Mouse (Mus musculus) liver, embryonic 14 days (tissue): ENCODE measurements around the gene Thtpa. TPM values are rescaled to one million over a fixed set of nuclear protein-coding genes. Genes with fewer than 3 reads are reported as not detected.

Source experiments
- polyA plus RNA-seq: library from polyadenylated mRNA; depleted of rRNA; stranded (reverse); fragments of >200 nt; gene quantifications from 2 replicates; pipeline ENCODE4 v1.2.3, GENCODE M21; 2012; rRNA removed

Gene Thtpa
- polyA plus RNA-seq, result 1.9 and 2.4 TPM in 2 replicates

DNA sequence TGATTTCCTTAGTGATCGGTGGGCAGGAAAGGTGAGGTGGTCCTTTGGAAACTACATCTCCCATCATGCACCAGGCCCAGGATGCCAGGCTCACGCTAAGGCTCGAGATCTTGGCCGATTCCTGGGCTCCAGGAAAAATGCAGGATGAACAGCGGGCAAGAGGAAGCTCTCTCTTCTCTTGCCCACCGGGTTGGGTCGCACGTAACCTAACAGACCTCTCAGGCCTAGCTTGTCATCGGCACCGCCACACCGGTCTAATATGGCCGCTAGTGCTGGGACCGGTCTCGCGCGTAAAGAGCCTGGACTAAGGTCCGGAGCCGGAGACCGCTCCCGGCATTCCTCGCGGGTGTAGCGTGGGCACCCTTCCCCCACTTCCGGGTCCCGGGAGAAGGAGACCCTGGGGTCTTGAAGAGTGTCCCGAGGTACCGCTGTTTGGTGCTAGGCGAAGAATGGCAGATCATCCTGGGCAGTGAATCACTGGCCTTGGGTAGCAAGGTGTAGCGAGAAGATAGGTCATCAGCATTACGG, at the start of gene Thtpa:
Thtpa (plus strand) TSS at position 81 of the 528 bp plus-strand sequence.

DNA sequence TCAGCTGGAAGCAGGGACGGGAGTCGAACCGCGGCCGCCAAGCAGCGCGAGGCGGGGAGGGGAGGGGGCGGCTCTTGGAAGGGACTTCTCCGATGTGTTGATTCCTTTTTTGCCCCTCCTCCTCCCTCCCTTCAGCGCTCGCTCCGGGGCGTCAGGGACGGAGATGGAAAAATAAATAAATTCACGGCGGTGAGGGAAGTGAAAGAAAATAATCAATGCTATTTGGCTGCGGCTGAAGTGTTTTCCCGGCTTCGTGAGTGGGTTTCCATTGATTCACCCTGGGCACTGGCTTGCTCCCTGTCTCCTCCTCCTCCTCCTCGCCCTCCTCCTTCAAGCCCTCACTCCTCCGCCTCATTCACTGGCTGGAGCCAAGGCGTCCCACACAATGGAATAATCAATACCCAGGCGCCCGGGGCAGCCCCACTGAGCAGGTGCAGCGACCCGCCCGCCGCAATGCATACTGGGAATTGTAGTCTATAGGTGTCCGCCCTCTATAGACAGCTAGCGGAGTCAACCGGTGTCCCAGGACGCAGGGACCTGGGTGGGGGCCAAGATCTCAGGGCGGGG, 2.5 kb upstream of the Thtpa start, which contains the start of gene Zfhx2:
Zfhx2 (minus strand) TSS at position 314 of the 567 bp plus-strand sequence.

DNA sequence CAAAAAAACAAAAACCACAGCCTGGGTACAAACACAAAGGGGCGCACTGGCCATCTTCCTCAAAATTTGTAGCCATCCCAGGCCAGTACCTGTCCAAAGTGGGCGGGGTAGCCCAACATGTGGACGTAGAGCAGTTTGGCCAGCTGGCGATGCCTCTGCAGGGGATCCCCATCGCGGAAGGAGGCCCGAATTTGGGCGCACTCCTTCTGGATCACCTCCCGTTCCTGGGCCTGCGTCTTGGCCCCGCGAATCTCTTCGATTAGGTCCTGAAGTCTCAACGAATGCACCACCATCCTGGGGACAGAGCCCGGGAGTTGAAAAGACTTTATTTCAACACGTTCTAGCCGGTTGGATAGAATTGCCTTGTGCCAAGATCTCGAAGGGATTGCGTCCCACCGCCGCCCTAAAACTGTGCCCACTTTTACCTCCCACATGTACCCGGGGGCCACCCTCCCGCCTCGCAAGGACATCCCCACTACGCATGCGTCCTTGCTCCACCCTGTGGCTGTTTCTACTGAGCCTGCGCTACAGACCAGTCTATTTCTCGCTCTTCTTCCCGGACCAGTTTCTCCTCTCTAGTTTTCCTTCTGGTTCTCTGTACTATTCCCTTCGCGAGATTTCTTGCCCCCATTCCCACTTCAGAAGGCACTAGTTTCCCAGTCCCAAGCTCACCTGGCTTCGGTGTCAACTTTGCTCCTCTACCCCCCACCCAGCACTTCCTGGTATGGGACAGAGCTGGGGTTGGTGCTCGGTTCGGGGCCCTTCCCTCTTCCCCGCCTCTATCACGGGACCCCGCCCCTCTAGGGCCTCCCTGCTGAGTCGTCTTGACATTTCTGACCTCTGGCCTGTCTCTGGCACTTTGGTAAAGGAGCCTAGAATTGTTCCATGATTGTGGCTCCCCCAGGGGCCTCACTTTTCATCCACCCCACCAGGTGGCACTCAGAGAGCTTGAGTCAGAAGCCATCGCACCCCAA, 11.5 kb downstream of the Thtpa start, which contains the start of gene Ap1g2:
Ap1g2 (minus strand) TSS at position 758 of the 974 bp plus-strand sequence.

DNA sequence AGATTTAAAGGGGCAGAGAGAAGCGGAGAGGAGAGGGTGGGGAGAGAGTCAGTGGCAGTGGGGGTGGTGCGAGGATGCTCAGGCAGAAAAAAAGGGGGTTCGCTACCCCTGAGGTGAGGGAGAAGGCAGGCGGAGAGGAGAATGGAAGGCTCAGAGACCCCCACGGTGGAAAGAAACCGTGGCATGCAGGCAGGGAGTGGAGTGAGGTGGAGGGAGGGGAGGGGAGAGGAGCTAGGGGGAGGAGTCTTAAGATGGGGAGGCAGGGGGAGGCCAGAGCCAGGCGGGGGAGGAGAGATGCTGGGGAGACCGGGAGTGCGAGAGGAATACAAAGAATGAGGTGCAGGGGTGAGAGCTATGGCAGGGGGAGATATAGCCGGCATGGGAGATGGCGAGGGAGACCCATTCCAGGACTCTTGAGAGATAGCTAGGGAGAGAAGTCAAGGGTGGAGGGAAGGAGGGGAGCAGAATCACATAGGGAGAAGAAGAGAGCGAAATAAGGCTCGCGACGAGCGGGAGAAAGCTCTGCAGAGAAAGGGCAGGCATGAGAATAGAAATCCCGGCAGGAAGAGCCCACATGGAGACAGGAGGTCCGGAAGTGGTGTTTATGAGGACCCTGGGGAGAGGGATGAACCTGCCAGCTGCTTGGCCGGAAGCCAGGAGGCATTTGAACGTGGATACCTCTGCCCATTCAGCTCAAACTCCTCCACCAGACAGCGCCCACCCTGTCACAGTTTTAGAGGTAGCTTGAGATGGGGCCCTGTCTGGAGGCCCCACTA, 22.0 kb downstream of the Thtpa start, which contains the start of gene Jph4:
Jph4 (minus strand) TSS at position 511 of the 776 bp plus-strand sequence.

Other genes starting within 250 kb of the Thtpa start
- gene Homez, start 223.8 kb upstream of the Thtpa start, polyA plus RNA-seq, result 1.1 and 1.2 TPM in 2 replicates
- gene Ppp1r3e, start 217.2 kb upstream of the Thtpa start, polyA plus RNA-seq, result 2.6 and 3.0 TPM in 2 replicates
- gene Bcl2l2, start 211.4 kb upstream of the Thtpa start, polyA plus RNA-seq, result 4.9 and 5.8 TPM in 2 replicates
- 0.09 and 0.10 TPM in 2 replicates for gene Gm20521, start 211.3 kb upstream of the Thtpa start, polyA plus RNA-seq
- gene Pabpn1, start 202.3 kb upstream of the Thtpa start, polyA plus RNA-seq, result 115 and 131 TPM in 2 replicates
- gene Slc22a17, start 181.7 kb upstream of the Thtpa start, polyA plus RNA-seq, result 2.8 and 5.0 TPM in 2 replicates
- 0.25 and 0.83 TPM in 2 replicates for gene Efs, start 168.7 kb upstream of the Thtpa start, polyA plus RNA-seq
- gene Il25, start 162.1 kb upstream of the Thtpa start, polyA plus RNA-seq, result not detected in 2 replicates
- 0.12 TPM in 1 of 2 replicates, not detected in the other for gene Cmtm5, start 158.5 kb upstream of the Thtpa start, polyA plus RNA-seq
- gene Myh6, start 127.9 kb upstream of the Thtpa start, polyA plus RNA-seq, result 0.02 and 0.20 TPM in 2 replicates
- gene Gm17428, start 117.9 kb upstream of the Thtpa start, polyA plus RNA-seq, result not detected in 2 replicates
- 0.07 and 2.9 TPM in 2 replicates for gene Myh7, start 100.2 kb upstream of the Thtpa start, polyA plus RNA-seq
- gene Ngdn, start 79.3 kb upstream of the Thtpa start, polyA plus RNA-seq, result 32.0 and 34.0 TPM in 2 replicates
- 0.19 and 0.28 TPM in 2 replicates for gene Zfhx2, start 2.5 kb upstream of the Thtpa start, polyA plus RNA-seq
- 12.2 and 14.4 TPM in 2 replicates for gene Ap1g2, start 11.8 kb downstream of the Thtpa start, polyA plus RNA-seq
- gene Jph4, start 22.2 kb downstream of the Thtpa start, polyA plus RNA-seq, result 0.02 and 0.05 TPM in 2 replicates
- gene Dhrs2, start 127.2 kb downstream of the Thtpa start, polyA plus RNA-seq, result 0.03 TPM in 2 replicates